Mouse (Mus musculus) left cerebral cortex, postnatal 25 days (tissue): Measurements from ENCODE around the gene Acads. TPM values are rescaled to one million over a fixed set of nuclear protein-coding genes. Genes with fewer than 3 reads are reported as not detected.
A peak's percentile ranks its signal among the peaks of the same experiment; 100 is the strongest.
"Not testable (repeated sequence)": the region's sequence is repeated elsewhere in the genome, so short reads cannot be mapped to it uniquely, and the experiment has no call there.

Source experiments
- DNase-seq, 2 experiments: peaks; one replicate each; pipeline ENCODE4 v3.0.0; 2022; ENCODE audit warnings: low spot score in 2 of 2, mixed read lengths in 1 of 2
- intact Hi-C: fragments of 180-260 bp; cut with DNase I; formaldehyde crosslinking; loops from one replicate; pipeline ENCODE4 v1.15.1; 2025
- total RNA-seq, 2 experiments: library from RNA; stranded (reverse); gene quantifications; 2 replicates each; pipeline ENCODE4 v1.2.3; 2021

The Acads gene
- total RNA-seq, 2 experiments from 2014 or later: 6.8 TPM

DNA sequence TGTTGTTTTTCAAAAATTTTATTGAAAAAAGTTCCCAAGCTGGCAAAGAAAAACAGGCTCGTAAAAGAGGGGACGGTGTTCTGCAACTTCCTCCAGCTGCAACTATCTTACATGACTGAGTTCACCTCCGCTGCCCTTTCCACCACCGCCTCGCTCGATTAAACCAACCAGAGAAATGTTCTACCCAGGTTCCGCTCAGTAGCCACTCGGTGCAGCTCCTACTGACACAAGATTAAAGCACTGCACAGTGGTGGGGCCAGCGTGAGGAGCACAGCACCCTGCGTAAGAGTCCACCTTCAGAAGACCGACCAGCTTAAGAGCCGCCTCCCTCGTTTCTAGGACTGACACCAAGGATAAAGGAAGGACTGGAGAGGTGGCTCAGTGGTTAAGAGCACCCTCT lies 32.3 kb upstream of the Acads start:
- no peak for DNase-seq
- intact Hi-C loops: no loop called here

DNA sequence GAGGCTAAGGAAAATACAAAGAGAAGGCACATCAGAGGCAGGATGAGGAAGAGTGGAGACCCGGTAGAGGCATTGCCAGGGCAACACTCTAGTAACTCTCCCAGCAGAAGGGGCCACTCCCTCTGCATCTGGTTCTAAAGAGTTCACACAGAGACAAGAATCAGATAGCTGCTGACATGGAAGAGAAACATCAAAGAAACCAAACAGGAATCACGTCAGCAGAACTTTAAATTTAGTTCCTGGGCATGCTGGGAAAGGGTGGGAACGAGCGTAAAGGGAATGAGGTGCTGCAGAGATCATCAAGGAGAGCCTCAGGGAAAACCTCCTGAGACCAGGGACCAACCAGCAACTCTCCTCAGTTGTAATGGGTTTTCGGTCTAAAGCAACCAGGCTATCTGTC lies 31.8 kb upstream of the Acads start:
- no peak for DNase-seq
- intact Hi-C loops: no loop called here

DNA sequence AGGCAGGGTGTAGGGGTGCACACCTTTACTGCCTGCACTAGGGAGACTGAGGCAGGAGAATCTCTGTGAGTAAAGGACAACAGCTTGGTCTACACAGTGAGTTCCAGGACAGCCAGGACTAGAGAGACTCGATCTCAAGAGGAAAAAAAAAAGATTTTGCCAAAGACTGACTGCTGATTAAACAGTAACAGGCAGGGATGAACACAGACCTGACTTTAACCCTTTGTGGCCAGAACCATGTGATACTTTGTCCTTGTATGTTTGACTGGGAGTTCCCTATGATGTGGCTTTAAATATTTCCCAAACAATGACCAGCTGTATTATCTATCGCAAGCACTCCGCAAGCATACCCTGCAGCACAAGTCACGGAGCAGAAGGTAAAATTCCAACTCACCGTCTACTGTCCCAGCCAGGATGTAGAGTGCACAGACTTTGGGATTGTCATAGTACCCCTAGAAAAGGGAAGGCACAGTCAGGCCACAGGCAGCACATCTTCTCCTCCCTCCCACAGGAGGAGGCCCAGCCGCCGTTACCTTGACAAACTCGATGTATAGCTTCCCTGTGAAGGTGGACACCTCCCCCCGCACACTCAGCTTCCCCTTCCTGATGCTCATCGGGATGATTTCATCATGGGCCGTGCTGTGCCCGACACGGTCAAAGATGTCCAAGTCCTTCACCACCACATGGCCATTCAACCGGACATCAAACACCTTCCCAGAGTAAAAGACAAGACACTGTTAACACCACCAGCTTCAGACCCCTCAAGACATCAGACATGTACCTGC lies 30.7 kb upstream of the Acads start:
- intact Hi-C loops: no loop called here
- DNase-seq: no peak

DNA sequence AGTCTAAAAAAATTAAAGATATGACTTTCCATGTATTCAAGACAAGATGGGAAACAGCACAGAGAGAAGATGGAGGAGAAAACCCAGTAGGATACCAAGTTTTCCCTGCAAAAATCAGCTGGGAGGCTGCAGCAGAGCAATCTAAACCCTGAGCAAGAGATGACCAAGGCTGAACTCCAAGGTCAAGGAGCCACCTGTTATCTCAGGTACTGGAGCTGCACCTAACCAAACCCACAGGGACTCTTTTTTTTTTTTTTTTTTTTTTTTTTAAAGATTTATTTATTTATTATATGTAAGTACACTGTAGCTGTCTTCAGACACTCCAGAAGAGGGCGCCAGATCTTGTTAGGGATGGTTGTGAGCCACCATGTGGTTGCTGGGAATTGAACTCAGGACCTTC lies 29.7 kb upstream of the Acads start:
- DNase-seq, intact Hi-C loops: not testable (repeated sequence)

DNA sequence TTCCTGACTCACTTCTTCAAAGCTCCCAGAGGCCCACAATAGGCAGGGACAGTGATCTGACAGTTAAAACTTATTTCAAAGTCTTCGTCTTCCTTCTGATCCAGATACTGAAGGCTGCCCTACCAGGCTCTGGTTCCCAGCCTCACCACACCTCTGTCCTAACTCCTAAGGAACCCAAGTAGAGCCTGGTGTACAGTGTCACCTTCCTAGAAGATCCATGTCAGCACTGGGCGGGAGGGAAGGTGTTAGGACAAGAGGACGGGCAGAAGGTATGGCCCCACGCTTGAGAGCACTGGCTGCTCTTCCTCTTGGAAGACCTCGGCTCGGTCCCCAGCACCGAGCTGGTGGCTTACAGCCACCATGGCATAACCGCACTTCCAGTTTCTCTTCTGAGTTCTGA lies 29.2 kb upstream of the Acads start:
- intact Hi-C loops: no loop called here

DNA sequence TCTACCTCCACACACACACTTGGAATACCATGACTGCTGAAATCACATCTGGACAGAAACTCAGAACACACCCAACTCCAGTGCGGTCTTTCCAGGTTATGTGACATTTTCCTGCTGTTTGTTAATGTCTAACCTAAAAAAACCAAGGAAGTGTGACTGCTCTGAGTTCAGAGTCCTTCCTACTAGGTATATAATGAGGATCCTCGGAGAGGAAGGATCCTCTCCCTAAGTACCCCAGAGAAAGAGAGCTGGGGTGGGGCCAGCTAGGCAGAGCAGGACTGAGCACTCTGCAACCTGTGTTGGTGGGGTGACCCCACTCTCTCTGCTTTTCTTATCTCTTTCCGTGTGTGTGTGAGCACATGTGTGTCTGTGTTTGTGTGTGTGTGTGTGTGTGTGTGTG lies 28.2 kb upstream of the Acads start:
- intact Hi-C loops: no loop called here

More for the DNA sequence above, 29.2 kb upstream of the Acads start:
- DNase-seq: no peak

DNA sequence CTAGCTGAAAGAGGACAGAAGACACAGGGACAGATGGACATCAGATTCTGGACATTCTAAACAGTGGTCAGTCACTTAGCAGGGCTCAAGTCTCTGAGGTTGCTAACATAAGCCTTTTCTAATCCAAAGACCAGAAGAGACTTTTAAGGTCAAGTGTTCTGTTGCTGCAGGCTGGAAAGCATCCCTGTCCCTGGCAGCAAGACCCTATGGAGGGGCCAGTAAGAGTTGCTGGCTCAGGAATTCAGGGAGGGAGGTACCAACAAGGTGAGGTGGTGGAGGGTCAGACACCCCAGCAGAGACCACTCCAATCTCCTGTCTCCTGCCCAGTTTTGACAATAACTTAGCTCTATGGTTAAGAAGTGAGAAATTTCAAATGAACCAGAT lies 27.6 kb upstream of the Acads start:
- intact Hi-C loops: no loop called here
- no peak for DNase-seq

More for the DNA sequence above, 28.2 kb upstream of the Acads start:
- no peak for DNase-seq

DNA sequence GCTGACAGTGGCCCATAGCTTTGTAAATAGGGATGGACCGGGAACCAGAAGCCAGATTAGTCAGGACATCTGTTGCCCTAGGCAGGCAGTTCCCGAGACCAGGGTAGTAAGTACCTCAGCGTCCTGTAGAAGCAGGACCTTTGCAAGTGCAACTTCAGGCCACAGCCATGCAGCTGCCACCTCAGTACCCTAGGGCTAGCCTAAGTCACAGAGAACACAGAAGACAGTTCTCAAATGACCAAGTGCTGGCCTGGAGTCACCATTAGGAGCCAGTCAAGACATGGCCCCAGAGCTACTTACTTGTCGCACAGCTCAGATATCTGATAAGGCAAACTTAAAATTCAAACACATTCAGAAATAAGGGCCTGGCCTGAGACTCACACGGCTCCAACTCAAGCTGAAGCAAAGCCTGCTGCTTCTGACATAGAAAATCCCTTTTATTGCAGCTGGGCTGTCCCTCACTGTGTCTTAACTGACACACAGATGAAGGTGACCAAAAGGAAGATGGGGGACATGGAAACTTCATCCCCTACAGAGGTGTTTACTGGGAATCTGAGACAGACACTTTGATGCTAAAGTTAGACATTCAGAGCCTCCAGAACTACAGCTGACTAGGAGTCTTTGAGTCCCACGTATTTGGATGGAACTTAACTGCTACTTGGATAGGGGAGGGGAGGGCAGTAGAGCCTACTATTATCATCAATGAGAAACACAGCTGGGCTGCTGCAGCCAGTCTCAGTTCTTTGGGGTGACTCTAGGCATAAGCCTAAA lies 27.0 kb upstream of the Acads start:
- no peak for DNase-seq
- intact Hi-C loops: no loop called here

DNA sequence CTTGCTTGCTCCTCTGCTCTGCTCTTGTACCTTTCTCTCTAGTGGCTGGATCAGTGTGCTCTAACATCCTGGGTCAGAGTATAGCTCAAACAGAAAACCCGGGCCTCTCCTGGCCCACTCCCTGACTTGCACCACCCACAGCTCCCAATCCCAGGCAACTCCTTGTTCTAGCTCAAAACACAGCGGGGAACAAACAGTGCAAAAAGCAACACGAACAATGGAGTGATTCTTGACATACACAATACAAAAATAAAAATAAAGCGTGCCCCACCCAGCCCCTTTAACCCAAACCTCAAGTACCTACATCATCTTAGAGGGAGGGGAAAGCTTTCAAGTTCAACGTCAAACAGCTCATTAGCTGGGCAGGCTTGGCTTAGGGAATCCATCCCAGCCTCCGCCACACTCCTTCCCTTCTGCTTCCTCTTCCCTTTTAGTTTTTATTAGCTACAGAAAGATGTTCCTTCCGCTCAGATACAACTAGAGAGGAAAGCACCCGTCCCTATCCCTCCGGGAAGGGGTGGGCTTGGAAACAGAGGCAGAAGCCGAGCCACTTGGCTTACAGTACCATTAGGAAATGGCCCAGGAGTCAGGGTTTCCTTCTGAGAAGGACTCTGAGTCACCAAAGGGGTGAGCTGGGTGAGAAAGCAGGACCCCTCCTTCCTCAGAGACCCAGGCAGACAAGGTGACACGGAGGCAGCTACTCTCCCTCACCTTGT lies 26.3 kb upstream of the Acads start:
- intact Hi-C loops: no loop called here
- no peak for DNase-seq

DNA sequence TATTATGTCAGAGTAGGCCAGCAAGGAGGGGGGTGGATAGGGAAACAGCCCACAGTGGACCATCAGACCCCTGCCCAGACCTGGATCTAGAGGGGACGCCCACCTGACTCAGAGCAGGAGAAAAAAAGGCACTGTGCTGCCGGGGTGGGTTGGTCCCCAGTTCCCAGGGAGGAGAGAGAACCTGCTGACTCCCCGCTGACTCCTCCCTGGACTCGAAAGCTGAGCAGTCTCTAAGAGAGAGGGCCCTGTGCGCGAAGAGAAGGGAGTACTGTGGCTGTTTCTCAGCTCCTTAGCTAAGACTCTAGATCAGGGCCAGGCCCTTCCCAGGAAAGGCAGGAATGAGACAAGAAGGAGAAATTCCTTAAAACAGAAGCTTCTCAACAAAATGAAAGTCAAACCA lies 25.3 kb upstream of the Acads start:
- no peak for DNase-seq
- intact Hi-C loops: no loop called here

DNA sequence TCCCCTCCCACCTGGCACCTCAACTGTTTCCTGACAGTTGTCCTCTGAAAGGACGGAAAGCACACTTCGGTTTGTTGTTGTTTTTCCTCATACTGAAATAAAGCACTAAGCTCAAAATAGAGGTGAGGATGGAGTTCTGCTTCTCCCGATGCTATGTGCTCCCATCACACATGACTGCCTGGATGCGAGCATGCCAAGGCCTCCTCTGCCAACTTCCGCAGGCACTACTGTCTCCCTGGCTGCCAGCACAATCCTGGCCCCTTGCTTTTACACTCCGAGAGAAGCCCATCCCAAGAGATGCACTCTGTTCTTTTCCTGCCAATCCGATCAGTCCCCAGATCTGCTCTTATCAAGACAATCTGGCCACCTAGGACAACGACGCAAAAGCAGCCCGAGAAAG lies 24.4 kb upstream of the Acads start:
- intact Hi-C loops: no loop called here
- peak; percentile 38 to 54 for DNase-seq

DNA sequence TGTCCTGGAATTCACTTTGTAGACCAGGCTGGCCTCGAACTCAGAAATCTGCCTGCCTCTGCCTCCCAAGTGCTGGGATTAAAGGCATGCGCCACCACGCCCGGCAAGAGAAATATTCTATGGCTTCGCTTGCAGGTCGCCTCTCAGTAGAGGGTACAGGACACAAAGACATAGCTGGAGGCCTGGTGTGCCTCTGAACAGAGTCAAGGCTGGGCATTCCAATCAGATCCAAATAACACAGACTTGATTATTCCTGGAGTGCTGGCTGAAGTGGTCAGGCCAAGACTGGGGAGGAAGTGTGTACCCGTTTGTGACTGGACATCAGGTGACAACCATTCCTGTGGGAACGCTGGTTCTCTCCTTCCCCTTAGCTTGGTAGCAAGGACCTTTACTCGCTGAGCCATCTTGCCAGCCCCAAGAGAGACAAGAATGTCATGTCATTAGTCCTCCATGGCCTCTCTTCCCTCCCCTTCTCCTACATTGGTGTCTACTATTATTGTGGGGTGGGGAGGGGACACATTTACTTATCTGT lies 23.1 kb upstream of the Acads start:
- no peak for DNase-seq
- intact Hi-C loops: no loop called here

DNA sequence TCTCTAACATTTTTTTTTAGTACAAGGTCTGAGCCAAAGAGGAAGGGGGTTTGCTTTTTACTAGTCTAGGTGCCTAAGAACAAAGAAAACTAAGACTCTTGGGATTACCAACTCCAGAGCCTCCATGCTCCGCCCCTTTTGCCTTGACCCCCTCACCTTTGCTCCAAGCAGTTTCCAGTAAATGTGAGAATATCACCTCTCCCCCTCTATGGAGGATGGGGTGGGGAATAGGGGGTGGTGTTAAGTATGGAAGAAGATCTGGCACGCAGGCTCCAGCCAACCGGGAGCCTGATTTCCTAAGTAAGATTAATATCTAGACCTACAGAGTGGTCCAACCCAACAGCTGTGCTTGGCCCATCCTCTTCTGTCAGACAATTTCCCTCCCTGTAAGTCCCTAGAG lies 21.6 kb upstream of the Acads start:
- intact Hi-C loops: no loop called here
- no peak for DNase-seq

DNA sequence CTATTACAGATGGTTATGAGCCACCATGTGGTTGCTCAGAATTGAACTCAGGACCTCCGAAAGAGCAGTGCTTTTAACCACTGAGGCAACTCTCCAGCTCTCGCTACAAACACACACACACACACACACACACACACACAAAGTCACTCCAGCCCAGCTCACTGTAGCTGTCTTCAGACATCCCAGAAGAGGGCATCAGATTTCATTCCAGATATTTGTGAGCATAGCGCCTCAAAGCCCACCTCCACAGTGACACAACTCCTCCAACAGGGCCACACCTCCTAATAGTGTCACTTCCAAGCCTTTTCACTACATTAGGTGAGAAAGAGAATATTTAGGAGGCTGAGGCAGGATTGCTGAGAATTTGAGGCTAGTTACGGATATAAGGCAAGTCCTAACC lies 20.0 kb upstream of the Acads start:
- intact Hi-C loops: no loop called here

DNA sequence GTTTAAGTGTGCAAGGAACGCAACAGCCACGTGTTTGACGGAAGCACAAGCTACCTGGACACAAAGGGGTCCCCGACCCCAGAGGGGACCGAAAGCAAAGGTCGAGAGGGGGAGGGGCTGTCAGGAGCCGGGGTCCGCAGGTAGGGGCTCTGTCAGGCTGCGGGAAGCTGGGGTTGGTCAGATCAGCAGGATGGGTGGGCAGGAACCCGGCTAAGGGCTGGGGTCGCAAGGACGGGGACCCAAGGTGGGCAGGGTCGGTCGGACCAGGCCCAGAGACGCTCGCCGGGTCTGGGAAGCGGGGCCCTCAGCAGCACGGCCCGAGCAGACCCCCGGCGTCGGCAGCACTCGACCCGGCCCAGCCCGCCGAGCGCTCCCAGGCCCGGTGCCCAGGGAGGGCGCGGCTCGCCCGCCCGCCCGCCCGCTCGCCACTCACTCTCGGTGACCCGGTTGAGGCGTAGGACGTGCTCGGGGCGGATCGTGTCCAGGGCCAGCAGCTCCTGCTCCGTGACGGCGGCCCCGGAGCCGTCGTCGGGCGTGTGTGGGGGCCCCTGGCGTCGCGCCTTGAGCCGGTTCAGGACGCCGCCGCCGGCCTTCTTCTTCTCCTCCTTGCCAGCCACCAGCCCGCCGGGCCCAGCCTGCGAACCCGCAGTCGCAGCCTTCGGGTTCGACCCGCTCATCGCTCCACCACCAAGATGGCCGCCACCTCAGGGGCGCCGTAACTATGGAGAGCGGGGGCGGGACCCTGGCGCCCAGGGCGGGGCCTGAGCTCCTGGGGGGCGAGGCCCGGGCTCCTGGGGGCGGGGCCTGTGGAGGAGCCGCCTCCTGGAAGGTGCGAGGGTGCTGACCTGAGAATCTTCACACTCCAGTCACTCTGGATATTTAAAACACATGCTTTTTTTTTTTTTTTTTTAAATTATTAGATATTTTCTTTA lies 15.4 kb upstream of the Acads start, which contains the start of gene Unc119b:
Unc119b (minus strand) TSS at position 742 of the 932 bp plus-strand sequence.
- intact Hi-C loops: no loop called here
- DNase-seq: peak; percentile 85 to 87

More for the DNA sequence above, 20.0 kb upstream of the Acads start:
- DNase-seq: no peak

DNA sequence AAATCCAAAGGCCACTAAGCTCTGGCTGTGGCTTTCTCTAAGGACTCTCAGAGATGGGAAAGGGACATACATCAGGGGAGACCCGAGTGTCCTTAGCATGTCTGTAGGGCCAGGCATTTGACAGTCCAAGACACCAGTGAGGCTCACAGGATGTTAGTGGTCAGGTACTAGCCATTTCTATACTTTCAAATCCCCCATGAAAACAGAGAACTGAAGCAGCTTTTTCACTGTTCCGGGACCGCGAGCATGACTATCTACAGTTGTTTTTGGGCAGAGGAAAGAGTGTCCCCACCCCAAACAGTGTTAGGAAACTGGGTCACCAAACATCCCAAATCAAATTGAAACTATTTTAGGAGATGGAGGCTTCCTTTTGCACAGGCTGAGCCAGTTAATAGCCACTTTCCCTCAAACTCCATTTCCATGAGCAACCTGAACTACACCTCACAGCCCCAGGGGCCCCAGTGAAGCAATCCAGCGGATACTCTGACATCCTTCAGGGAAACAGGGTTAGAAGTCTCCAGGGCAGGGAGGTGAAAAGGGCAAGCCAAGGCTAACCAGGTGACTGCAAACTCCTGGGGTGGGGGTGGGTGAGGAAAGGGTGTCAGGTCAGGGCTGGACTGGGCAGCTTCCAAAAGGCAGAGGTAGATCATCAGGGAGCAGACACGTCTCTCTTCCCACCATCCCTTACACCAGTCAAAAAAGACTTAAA lies 14.4 kb upstream of the Acads start:
- intact Hi-C loops: no loop called here
- DNase-seq: no peak

DNA sequence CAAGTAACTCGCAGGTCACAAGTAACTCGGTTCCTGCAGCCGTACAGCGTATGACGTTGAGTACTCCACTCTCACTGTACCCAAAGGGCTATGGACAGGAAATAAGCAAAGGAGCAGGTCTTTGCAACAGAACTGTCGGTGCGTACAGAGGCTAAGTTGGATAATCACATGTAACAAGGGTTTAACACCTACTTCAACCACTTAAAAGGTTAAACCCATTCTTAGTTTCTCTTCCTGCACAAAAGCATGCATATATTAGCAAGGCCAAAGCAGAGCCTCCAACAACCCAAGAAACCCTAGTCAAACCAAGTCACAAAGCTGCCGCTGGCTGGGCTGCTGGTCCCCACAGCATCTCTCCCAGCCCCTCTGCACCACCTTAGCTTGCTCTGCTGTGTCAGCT lies 13.3 kb upstream of the Acads start:
- intact Hi-C loops: no loop called here
- DNase-seq: no peak

DNA sequence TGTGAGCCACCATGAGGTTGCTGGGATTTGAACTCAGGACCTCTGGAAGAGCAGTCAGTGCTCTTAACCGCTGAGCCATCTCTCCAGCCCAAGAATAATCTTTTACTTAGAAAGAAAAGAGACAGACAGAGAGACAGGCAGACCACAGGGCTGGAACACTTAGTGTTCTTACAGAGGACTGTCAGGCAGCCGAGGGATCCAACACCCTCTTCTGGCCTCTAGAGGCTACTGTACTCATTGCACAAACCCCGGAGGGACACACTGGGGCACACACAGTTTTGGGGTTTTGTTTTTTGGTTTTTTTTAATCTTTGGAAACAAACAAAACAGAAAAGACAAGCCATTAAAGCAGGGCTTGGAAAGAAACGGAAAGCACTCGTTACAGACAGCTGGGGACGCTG lies 10.2 kb upstream of the Acads start:
- intact Hi-C loops: no loop called here
- no peak for DNase-seq
